Mouse (Mus musculus): ENCODE results near the gene Akap13.

DNA sequence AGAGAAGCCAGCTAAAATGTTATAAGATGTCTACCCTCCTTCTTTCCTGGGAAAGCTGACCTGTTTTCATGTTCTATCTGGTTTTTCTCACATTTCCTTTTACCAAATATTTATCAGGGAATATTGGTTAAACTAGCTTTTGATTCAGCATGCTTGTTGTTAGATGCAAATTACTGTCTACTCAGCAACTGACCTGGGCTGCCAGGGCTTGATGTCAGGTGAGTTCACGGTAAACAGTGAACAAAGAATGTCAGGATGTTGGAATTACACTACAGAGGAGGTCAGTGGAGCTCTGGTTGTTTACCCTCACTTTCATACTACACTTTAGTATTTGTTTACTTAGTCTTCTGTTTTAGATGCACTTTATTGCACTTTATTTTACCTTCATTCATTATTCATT, 5.0 kb downstream of the Akap13 start:
- TF ChIP-seq CTCF (IDR thresholded peaks at IDR 0.05) = no peak
- TF ChIP-seq EP300 (IDR thresholded peaks at IDR 0.05; ENCODE audit: insufficient read depth, low read depth, low read length) = no peak

Measured in heart, adult 2 months (tissue).